ENCODE assay signal across 10 mouse cellular contexts in genomic region chr17:80128476-80128990, GRCm38 (mm10). TPM values are rescaled to one million over a fixed set of nuclear protein-coding genes. Genes with fewer than 3 reads are reported as not detected.
DNase-seq lines count a peak whose midpoint lies in the region; ATAC-seq lines count a peak whose summit lies in the region.
"Had no signal": no experiment of that assay in that cellular context is flagged by ENCODE, and none has a peak within 500 bp of the region (broad histone marks: within the 10 kb centered on the region; RNA-seq: fewer than 3 reads in every experiment).

No protein-coding gene starts in this region.

- H3K4me3 ChIP-seq in heart, embryonic 15.5 days, result peak overlapping the region; percentile 62
- peak overlapping the region; percentile 51; the same call in 1 of the 2 replicates for H3K4me3 ChIP-seq in midbrain, embryonic 12.5 days
- H3K4me3 ChIP-seq in midbrain, embryonic 16.5 days (ENCODE audit: low read depth, low read length), result no peak overlapping the region
- peak overlapping the region; percentile 56; the same call in 1 of the 2 replicates for H3K4me3 ChIP-seq in liver, embryonic 11.5 days (ENCODE audit: low read depth, low read length)

- no peaks in the 10 kb centered on the region for H3K36me3 ChIP-seq in heart, embryonic 15.5 days
- no peaks in the 10 kb centered on the region for H3K36me3 ChIP-seq in midbrain, embryonic 12.5 days
- no peaks in the 10 kb centered on the region for H3K36me3 ChIP-seq in midbrain, embryonic 16.5 days (ENCODE audit: control insufficient read depth, insufficient read depth, low read length)
- H3K36me3 ChIP-seq in liver, embryonic 11.5 days (ENCODE audit: control insufficient read depth, insufficient read depth, low read length), result no peaks in the 10 kb centered on the region

- 81% methylated on average over 13 of the region's 13 CpGs for WGBS in heart, embryonic 15.5 days
- WGBS in midbrain, embryonic 12.5 days, result 72% methylated on average over 13 of the region's 13 CpGs
- WGBS in midbrain, embryonic 16.5 days, result 76% methylated on average over 13 of the region's 13 CpGs
- WGBS in liver, embryonic 11.5 days, result 82% methylated on average over 13 of the region's 13 CpGs

- H3K27me3 ChIP-seq in heart, embryonic 15.5 days, result no peaks in the 10 kb centered on the region
- H3K27me3 ChIP-seq in midbrain, embryonic 12.5 days, result 0 out of 2 replicates have a peak, but pooled peaks cover 3% of the 10 kb centered on the region
- no peaks in the 10 kb centered on the region for H3K27me3 ChIP-seq in midbrain, embryonic 16.5 days (ENCODE audit: control insufficient read depth, insufficient read depth, low read depth, low read length)
- no peaks in the 10 kb centered on the region for H3K27me3 ChIP-seq in liver, embryonic 11.5 days (replicated peaks; ENCODE audit: control insufficient read depth, insufficient read depth, low read length)

- no peak for DNase-seq in heart, postnatal 25 days (ENCODE audit: low spot score)
- no peak for DNase-seq in liver, embryonic 11.5 days (ENCODE audit: low spot score)
- no peak for DNase-seq in thymus, postnatal 25 days
- no peak for DNase-seq in Muller cell, postnatal 12 days (ENCODE audit: inconsistent ontology term)
- DNase-seq in layer of hippocampus, adult 18-20 months (ENCODE audit: low spot score in 2 of 2), result no peak
- DNase-seq: adrenal gland, adult 2 months; cerebellum, postnatal 36 days had no signal

- H3K4me1 ChIP-seq in heart, embryonic 15.5 days (replicated peaks), result peaks cover 19% of the 10 kb centered on the region
- peaks cover 9% of the 10 kb centered on the region; the same call in 1 of the 2 replicates for H3K4me1 ChIP-seq in midbrain, embryonic 12.5 days
- peaks cover 8% of the 10 kb centered on the region for H3K4me1 ChIP-seq in midbrain, embryonic 16.5 days (ENCODE audit: control insufficient read depth, insufficient read depth, low read length)
- no peaks in the 10 kb centered on the region; the same call in 1 of the 2 replicates for H3K4me1 ChIP-seq in liver, embryonic 11.5 days (replicated peaks; ENCODE audit: control insufficient read depth, insufficient read depth, low read length)

- peak overlapping the region; percentile 87 for H3K4me2 ChIP-seq in heart, embryonic 15.5 days
- peak overlapping the region; percentile 67 for H3K4me2 ChIP-seq in midbrain, embryonic 12.5 days (replicated peaks)
- H3K4me2 ChIP-seq in midbrain, embryonic 16.5 days (ENCODE audit: low read length), result no peak overlapping the region
- peak overlapping the region; percentile 79 for H3K4me2 ChIP-seq in liver, embryonic 11.5 days

- intact Hi-C loops in heart, postnatal 25 days (cut with DNase I), result loop anchor here (5.0 kb wide), 1 partner anchor 66 kb away; the partner anchor contains the start of gene Hnrnpll

- H3K27ac ChIP-seq in heart, embryonic 15.5 days, result peak overlapping the region; percentile 87; the same call in 1 of the 2 replicates
- no peak overlapping the region for H3K27ac ChIP-seq in midbrain, embryonic 12.5 days (replicated peaks)
- H3K27ac ChIP-seq in midbrain, embryonic 16.5 days (ENCODE audit: low read length), result no peak overlapping the region
- H3K27ac ChIP-seq in liver, embryonic 11.5 days (ENCODE audit: low read depth, low read length), result no peak overlapping the region

- H3K9me3 ChIP-seq in heart, embryonic 15.5 days (replicated peaks), result no peaks in the 10 kb centered on the region
- no peaks in the 10 kb centered on the region for H3K9me3 ChIP-seq in midbrain, embryonic 12.5 days
- H3K9me3 ChIP-seq in midbrain, embryonic 16.5 days (replicated peaks; ENCODE audit: control insufficient read depth, low read length, poor library complexity, severe bottlenecking), result no peaks in the 10 kb centered on the region
- H3K9me3 ChIP-seq in liver, embryonic 11.5 days (ENCODE audit: control insufficient read depth, low read length), result no peaks in the 10 kb centered on the region

- H3K9ac ChIP-seq in heart, embryonic 15.5 days, result no peak overlapping the region
- H3K9ac ChIP-seq in midbrain, embryonic 12.5 days (replicated peaks), result no peak overlapping the region
- no peak overlapping the region for H3K9ac ChIP-seq in midbrain, embryonic 16.5 days (ENCODE audit: low read depth, low read length)
- H3K9ac ChIP-seq in liver, embryonic 11.5 days (ENCODE audit: low read depth, low read length), result no peak overlapping the region

- no peak for ATAC-seq in heart, embryonic 15.5 days (replicated peaks; ENCODE audit: insufficient number of reproducible peaks, insufficient read depth, low FRiP score, low read depth)
- no peak for ATAC-seq in midbrain, embryonic 12.5 days (ENCODE audit: low FRiP score, low read depth)
- ATAC-seq in midbrain, embryonic 16.5 days, result no peak
- ATAC-seq in liver, embryonic 11.5 days (replicated peaks; ENCODE audit: low FRiP score), result no peak

RNA-seq across cellular contexts. Expression of gene Galm, which starts 1.3 kb away (rescaled TPM):
- 13.0 and 13.4 TPM in 2 replicates for polyA plus RNA-seq in heart, embryonic 15.5 days (2015; fragmentation: Nextera tagmentation; extraction: Ambion mirVana)
- 10 to 100 TPM; 14.1 to 14.5 TPM for total RNA-seq in heart, postnatal 25 days (2021)
- 4.8 and 5.0 TPM in 2 replicates for polyA plus RNA-seq in midbrain, embryonic 12.5 days (2016; fragmentation: Nextera tagmentation; extraction: Ambion mirVana)
- polyA plus RNA-seq in midbrain, embryonic 16.5 days (2015; fragmentation: Nextera tagmentation; extraction: Ambion mirVana), result 1.4 and 2.0 TPM in 2 replicates
- polyA plus RNA-seq in liver, embryonic 11.5 days (2014; fragmentation: Nextera tagmentation; extraction: Ambion mirVana), result 16.7 and 18.7 TPM in 2 replicates
- 1 to 10 TPM; 3.2 to 6.1 TPM for total RNA-seq in layer of hippocampus, adult 18-20 months (2021)
